Mouse (Mus musculus): ENCODE data around the gene Slc38a7.

DNA sequence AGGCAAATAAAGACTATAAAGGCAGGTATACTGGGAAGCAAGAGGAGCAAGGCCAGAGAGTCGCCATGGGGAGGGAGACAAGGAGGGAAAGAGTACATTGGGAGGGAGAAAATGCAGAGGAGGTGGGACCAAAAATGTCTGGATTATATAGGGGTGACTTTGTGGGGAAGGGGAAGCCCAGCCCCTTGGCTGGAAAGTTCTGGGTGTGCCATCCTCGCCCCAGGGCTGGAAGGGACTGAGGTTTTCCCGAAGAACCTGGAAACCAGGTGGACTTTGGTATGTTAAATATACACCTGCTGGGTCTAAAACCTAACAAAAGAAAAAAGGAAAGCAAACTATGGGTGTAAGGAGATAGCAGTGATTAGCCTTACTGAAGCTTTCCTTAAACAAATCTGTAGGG is 23.2 kb downstream of the Slc38a7 start:
- TF ChIP-seq CTCF (IDR thresholded peaks at IDR 0.05; ENCODE audit: extremely low read depth, insufficient read length, insufficient replicate concordance, low read depth, low read length) (no peak), POLR2A (IDR thresholded peaks at IDR 0.05; ENCODE audit: low read depth, low read length) (no peak)

All from small intestine, adult 2 months (tissue).